Mouse (Mus musculus) left cerebral cortex, adult 8-10 months (tissue): ENCODE data around the gene Dlgap4. TPM values are rescaled to one million over a fixed set of nuclear protein-coding genes. Genes with fewer than 3 reads are reported as not detected.

Source experiments
- DNase-seq, 2 experiments: peaks; one replicate each; pipeline ENCODE4 v3.0.0; 2022; ENCODE audit warnings: low spot score in 2 of 2
- total RNA-seq, 4 experiments: library from RNA; stranded (reverse); gene quantifications; 2 replicates each; pipeline ENCODE4 v1.2.4; 2022

Gene Dlgap4
- total RNA-seq: 100 to 1,000 TPM; 201 to 218 (median 204) TPM

GRCm38 (mm10) chr2:156613541-156614257 lies at the start of gene Dlgap4:
Gene Dlgap4 (plus strand): TSS chr2:156613705.
- no peak for DNase-seq

- DNase-seq: no peak
Measured at GRCm38 (mm10) chr2:156566512-156566911, 47.0 kb upstream of the Dlgap4 start.

GRCm38 (mm10) chr2:156568647-156569046 lies 44.9 kb upstream of the Dlgap4 start:
- no peak for DNase-seq

- DNase-seq: no peak
Measured at GRCm38 (mm10) chr2:156569261-156569660, 44.2 kb upstream of the Dlgap4 start.

GRCm38 (mm10) chr2:156571521-156571920 lies 42.0 kb upstream of the Dlgap4 start:
- no peak for DNase-seq

GRCm38 (mm10) chr2:156576850-156577587 lies 36.5 kb upstream of the Dlgap4 start:
- no peak for DNase-seq

- no peak for DNase-seq
Measured at GRCm38 (mm10) chr2:156580507-156580906, 33.0 kb upstream of the Dlgap4 start.

- peak; percentile 60 to 90 for DNase-seq
Measured at GRCm38 (mm10) chr2:156581244-156581643, 32.3 kb upstream of the Dlgap4 start.

- DNase-seq: no peak
Measured at GRCm38 (mm10) chr2:156582887-156583286, 30.6 kb upstream of the Dlgap4 start.

- DNase-seq: no peak
Measured at GRCm38 (mm10) chr2:156584154-156584796, 29.2 kb upstream of the Dlgap4 start.

GRCm38 (mm10) chr2:156584797-156585471 lies 28.6 kb upstream of the Dlgap4 start:
- peak in 1 of 2 experiments; percentile 57 for DNase-seq

- no peak for DNase-seq
Measured at GRCm38 (mm10) chr2:156589481-156589880, 24.0 kb upstream of the Dlgap4 start.

GRCm38 (mm10) chr2:156594987-156595490 lies 18.5 kb upstream of the Dlgap4 start:
- DNase-seq: no peak

- DNase-seq: no peak
Measured at GRCm38 (mm10) chr2:156602581-156602980, 10.9 kb upstream of the Dlgap4 start.

GRCm38 (mm10) chr2:156603671-156604070 lies 9.8 kb upstream of the Dlgap4 start:
- DNase-seq: no peak

- DNase-seq: no peak
Measured at GRCm38 (mm10) chr2:156605144-156605543, 8.4 kb upstream of the Dlgap4 start.

GRCm38 (mm10) chr2:156605971-156606370 lies 7.5 kb upstream of the Dlgap4 start:
- no peak for DNase-seq

- DNase-seq: peak; percentile 67 to 75
Measured at GRCm38 (mm10) chr2:156613081-156613540, 394 bp upstream of the Dlgap4 start.

GRCm38 (mm10) chr2:156614258-156614556 lies 702 bp downstream of the Dlgap4 start:
- no peak for DNase-seq

- DNase-seq: no peak
Measured at GRCm38 (mm10) chr2:156614661-156615654, 1.5 kb downstream of the Dlgap4 start.
